Mouse (Mus musculus): Measurements from ENCODE around the gene Tmem186. TPM values are rescaled to one million over a fixed set of nuclear protein-coding genes. Genes with fewer than 3 reads are reported as not detected.

Tmem186 gene
- total RNA-seq, 2 experiments from 2014 or later = 10.6 to 11.5 TPM

- no peak for DNase-seq (ENCODE audit: low spot score in 2 of 2)
These were observed 24.1 kb downstream of the Tmem186 start for GRCm38 (mm10) chr16:8613447-8613846.

- DNase-seq (ENCODE audit: low spot score in 2 of 2) = no peak
These were observed 24.5 kb downstream of the Tmem186 start for GRCm38 (mm10) chr16:8613039-8613438.

- DNase-seq (ENCODE audit: low spot score in 2 of 2) = no peak
These were observed 25.1 kb downstream of the Tmem186 start for GRCm38 (mm10) chr16:8612214-8613005.

GRCm38 (mm10) chr16:8610397-8610796 is 27.1 kb downstream of the Tmem186 start:
- no peak for DNase-seq (ENCODE audit: low spot score in 2 of 2)

GRCm38 (mm10) chr16:8603789-8604188 is 33.7 kb downstream of the Tmem186 start:
- DNase-seq (ENCODE audit: low spot score in 2 of 2) = no peak

- no peak for DNase-seq (ENCODE audit: low spot score in 2 of 2)
These were observed 40.0 kb downstream of the Tmem186 start for GRCm38 (mm10) chr16:8597516-8597915.

- peak in 1 of 2 experiments; percentile 29 for DNase-seq (ENCODE audit: low spot score in 2 of 2)
These were observed 41.2 kb downstream of the Tmem186 start for GRCm38 (mm10) chr16:8596336-8596735.

- DNase-seq (ENCODE audit: low spot score in 2 of 2) = peak; percentile 74 to 88
These were observed 42.1 kb downstream of the Tmem186 start for GRCm38 (mm10) chr16:8595411-8595810.

GRCm38 (mm10) chr16:8585056-8585455 is 52.5 kb downstream of the Tmem186 start:
- DNase-seq (ENCODE audit: low spot score in 2 of 2) = no peak

GRCm38 (mm10) chr16:8584248-8584647 is 53.3 kb downstream of the Tmem186 start:
- DNase-seq (ENCODE audit: low spot score in 2 of 2) = no peak

Small RNA genes within 50 kb of the gene (microRNA-seq; reads per million reads assigned to microRNA genes)
- gene Gm22137 = 0 reads per million in 2 experiments

Other genes starting within 250 kb of the Tmem186 start
- 10 to 100 TPM; 11.4 to 12.0 TPM for gene Tmem114, start 212.6 kb downstream of the Tmem186 start, total RNA-seq (2021)
- 10 to 100 TPM; 32.4 to 33.6 TPM for gene Mettl22, start 166.9 kb downstream of the Tmem186 start, total RNA-seq (2021)
- 100 to 1,000 TPM; 149 to 156 TPM for gene Abat, start 124.3 kb downstream of the Tmem186 start, total RNA-seq (2021)
- 10 to 100 TPM; 31.9 to 34.5 TPM for gene Pmm2, start within 50 bp of the Tmem186 start, total RNA-seq (2021)
- gene Carhsp1, start 34.4 kb upstream of the Tmem186 start, total RNA-seq (2021) = 10 to 100 TPM; 23.2 to 23.8 TPM
- gene Gm5767, start 43.1 kb upstream of the Tmem186 start, total RNA-seq (2021) = not detected
- 100 to 1,000 TPM; 149 to 167 TPM for gene Usp7, start 154.6 kb upstream of the Tmem186 start, total RNA-seq (2021)
- gene 1810013L24Rik, start 192.4 kb upstream of the Tmem186 start, total RNA-seq (2021) = 100 to 1,000 TPM; 112 to 121 TPM